Mouse (Mus musculus) ES-E14 (cell line): ENCODE data around the gene Slc5a10. TPM values are rescaled to one million over a fixed set of nuclear protein-coding genes. Genes with fewer than 3 reads are reported as not detected.

Source experiments
- DNase-seq: peaks from one replicate; pipeline ENCODE4 v3.0.0-alpha.2; 2013; ENCODE audit warnings: low read depth, low spot score
- H3K27ac ChIP-seq: 2 replicates; pipeline ENCODE4 v1.5.1; 2012; ENCODE audit warnings: low read depth, mild to moderate bottlenecking, low read length, moderate library complexity, mixed read lengths; ENCODE audit not compliant: poor library complexity, insufficient read depth, severe bottlenecking
- H3K36me3 ChIP-seq: 2 replicates; pipeline ENCODE4 v1.6.1; 2012; ENCODE audit warnings: mild to moderate bottlenecking, low read length, moderate library complexity, mixed read lengths; ENCODE audit not compliant: control insufficient read depth, poor library complexity, insufficient read depth, severe bottlenecking
- H3K4me1 ChIP-seq, 2 experiments: fragments of 150-350 bp in 1 of 2; sonication (generic) in 1 of 2; 2 replicates each; pipeline ENCODE4 v1.6.1; 2012; ENCODE audit warnings: low read length in 2 of 2, mild to moderate bottlenecking in 1 of 2, mixed read lengths in 1 of 2; ENCODE audit not compliant: control insufficient read depth in 2 of 2, insufficient read depth in 2 of 2, poor library complexity in 1 of 2
- H3K4me3 ChIP-seq, 2 experiments: fragments of 150-350 bp in 1 of 2; sonication (generic) in 1 of 2; 2 replicates each; pipeline ENCODE4 v1.5.1; 2012; ENCODE audit warnings: low read length in 2 of 2, low read depth in 1 of 2, mild to moderate bottlenecking in 1 of 2, mixed read lengths in 1 of 2; ENCODE audit not compliant: insufficient read depth in 1 of 2, poor library complexity in 1 of 2, severe bottlenecking in 1 of 2
- H3K9ac ChIP-seq: 2 replicates; pipeline ENCODE4 v1.6.1; 2012; ENCODE audit warnings: low read depth, mild to moderate bottlenecking, low read length, mixed read lengths; ENCODE audit not compliant: poor library complexity, insufficient read depth, severe bottlenecking
- H3K9me3 ChIP-seq: fragments of 150-350 bp; sonication (generic); 2 replicates; pipeline ENCODE4 v1.6.1; 2012; ENCODE audit warnings: low read depth, mild to moderate bottlenecking, low read length; ENCODE audit not compliant: control insufficient read depth, insufficient read depth
- CHD2 ChIP-seq: IDR thresholded peaks from 2 replicates; pipeline ENCODE4 v1.6.1; 2014; ENCODE audit warnings: mild to moderate bottlenecking, low read depth, low read length, inconsistent platforms
- HCFC1 ChIP-seq: IDR thresholded peaks from 2 replicates; pipeline ENCODE4 v1.6.1; 2012; ENCODE audit warnings: low read length, inconsistent platforms, borderline replicate concordance; ENCODE audit not compliant: insufficient read depth
- MAFK ChIP-seq: IDR thresholded peaks from 2 replicates; pipeline ENCODE4 v1.6.1; 2014; ENCODE audit warnings: mild to moderate bottlenecking, low read depth, low read length, inconsistent platforms; ENCODE audit not compliant: insufficient read depth
- ZC3H11A ChIP-seq: IDR thresholded peaks from 2 replicates; pipeline ENCODE4 v1.6.1; 2012; ENCODE audit warnings: low read depth, mild to moderate bottlenecking, inconsistent platforms, low read length, borderline replicate concordance
- ZNF384 ChIP-seq: IDR thresholded peaks from 2 replicates; pipeline ENCODE4 v1.6.1; 2012; ENCODE audit warnings: low read depth, low read length, inconsistent platforms
- in situ Hi-C, 2 experiments: fragments of 600-800 bp; cut with MboI; formaldehyde crosslinking; loops; one replicate each; pipeline ENCODE4 v1.15.1; 2025; ENCODE audit warnings: low sequenced_read_pairs in 2 of 2, inconsistent platforms in 1 of 2; ENCODE audit not compliant: unreplicated experiment in 2 of 2
- total RNA-seq: library from RNA; depleted of rRNA; stranded (reverse); fragments of 300-350 nt; gene quantifications from 2 replicates; pipeline ENCODE4 v1.2.3, GENCODE M21; 2012

The Slc5a10 gene
- total RNA-seq, 1 experiment: 0.45 TPM

GRCm38 (mm10) chr11:61660806-61661392 lies 59.7 kb downstream of the Slc5a10 start:
- in situ Hi-C loops: no loop called here
- H3K4me1 ChIP-seq: peaks cover 0 to 5% of the 10 kb centered on the region in 2 experiments; a peak in 1 of 4 replicates
- no peak for TF ChIP-seq CHD2

GRCm38 (mm10) chr11:61660001-61660400 lies 60.6 kb downstream of the Slc5a10 start:
- in situ Hi-C loops: no loop called here
- no peaks in the 10 kb centered on the region for H3K9me3 ChIP-seq
- H3K9ac ChIP-seq: no peak overlapping the region
- H3K4me3 ChIP-seq: no peak overlapping the region
- peaks cover 0 to 5% of the 10 kb centered on the region in 2 experiments; a peak in 1 of 4 replicates for H3K4me1 ChIP-seq
- no peak overlapping the region for H3K27ac ChIP-seq
- no peak for TF ChIP-seq HCFC1
- no peaks in the 10 kb centered on the region; the same call in 1 of the 2 replicates for H3K36me3 ChIP-seq
- no peak for DNase-seq

More at GRCm38 (mm10) chr11:61660806-61661392, 59.7 kb downstream of the Slc5a10 start:
- Histone ChIP-seq H3K36me3 (no peaks in the 10 kb centered on the region; the same call in 1 of the 2 replicates), H3K9me3 (no peaks in the 10 kb centered on the region), H3K27ac (no peak overlapping the region), H3K4me3 (no peak overlapping the region), H3K9ac (no peak overlapping the region)
- DNase-seq: no peak

GRCm38 (mm10) chr11:61659011-61659858 lies 61.4 kb downstream of the Slc5a10 start:
- H3K9ac ChIP-seq: no peak overlapping the region
- H3K9me3 ChIP-seq: no peaks in the 10 kb centered on the region
- H3K27ac ChIP-seq: no peak overlapping the region
- TF ChIP-seq ZC3H11A (no peak), ZNF384 (no peak), MAFK (no peak), CHD2 (no peak), HCFC1 (no peak)
- no peak for DNase-seq
- peaks cover 0 to 5% of the 10 kb centered on the region in 2 experiments; a peak in 1 of 4 replicates for H3K4me1 ChIP-seq
- no peaks in the 10 kb centered on the region; the same call in 1 of the 2 replicates for H3K36me3 ChIP-seq
- H3K4me3 ChIP-seq: no peak overlapping the region
- in situ Hi-C loops: no loop called here

GRCm38 (mm10) chr11:61658360-61658922 lies 62.2 kb downstream of the Slc5a10 start:
- DNase-seq: no peak
- Histone ChIP-seq H3K36me3 (no peaks in the 10 kb centered on the region; the same call in 1 of the 2 replicates), H3K9me3 (no peaks in the 10 kb centered on the region), H3K4me3 (no peak overlapping the region), H3K4me1 (peaks cover 0 to 5% of the 10 kb centered on the region in 2 experiments; a peak in 1 of 4 replicates), H3K27ac (no peak overlapping the region), H3K9ac (no peak overlapping the region)
- in situ Hi-C loops: no loop called here
- TF ChIP-seq CHD2 (no peak), ZNF384 (no peak), ZC3H11A (no peak), MAFK (no peak), HCFC1 (no peak)
